Mouse (Mus musculus) C2C12 (cell line): ENCODE data around the gene Txndc17. TPM values are rescaled to one million over a fixed set of nuclear protein-coding genes. Genes with fewer than 3 reads are reported as not detected.

ENCODE experiments used
- H3K27me3 ChIP-seq: one replicate; pipeline ENCODE4 v1.6.1; 2011; ENCODE audit not compliant: control insufficient read depth, insufficient read depth, insufficient read length
- H3K36me3 ChIP-seq: one replicate; pipeline ENCODE4 v1.6.1; 2011; ENCODE audit not compliant: control insufficient read depth, insufficient read depth
- H3K4me3 ChIP-seq: one replicate; pipeline ENCODE4 v1.5.1; 2011; ENCODE audit warnings: mild to moderate bottlenecking, control low read depth; ENCODE audit not compliant: poor library complexity, insufficient read depth, severe bottlenecking
- H3K79me2 ChIP-seq: one replicate; pipeline ENCODE4 v1.6.1; 2011; ENCODE audit not compliant: control insufficient read depth, insufficient read depth
- H3K79me3 ChIP-seq: one replicate; pipeline ENCODE4 v1.6.1; 2011; ENCODE audit warnings: low read depth, control low read depth
- H3ac ChIP-seq: one replicate; pipeline ENCODE3; 2011; ENCODE audit warnings: low read depth; ENCODE audit not compliant: control insufficient read depth, insufficient read length
- CEBPB ChIP-seq: IDR thresholded peaks from one replicate; pipeline ENCODE4 v1.6.1; 2011; ENCODE audit warnings: low read depth, mild to moderate bottlenecking, control low read depth, moderate library complexity
- CTCF ChIP-seq: IDR thresholded peaks from one replicate; pipeline ENCODE4 v1.5.1; 2011; ENCODE audit not compliant: control insufficient read depth, insufficient read depth, insufficient read length
- FOSL1 ChIP-seq: IDR thresholded peaks from one replicate; pipeline ENCODE4 v1.8.0; 2011; ENCODE audit warnings: mild to moderate bottlenecking, low read length; ENCODE audit not compliant: poor library complexity, insufficient read depth, severe bottlenecking
- MAX ChIP-seq: IDR thresholded peaks from one replicate; pipeline ENCODE4 v1.6.1; 2011; ENCODE audit warnings: mild to moderate bottlenecking, control low read depth
- MYOD1 ChIP-seq: IDR thresholded peaks from one replicate; pipeline ENCODE4 v1.6.1; 2011; ENCODE audit warnings: low read depth; ENCODE audit not compliant: control insufficient read depth, insufficient read length
- MYOG ChIP-seq: IDR thresholded peaks from one replicate; pipeline ENCODE4 v1.6.1; 2011; ENCODE audit not compliant: control insufficient read depth, insufficient read length; ENCODE audit errors: extremely low read depth
- USF1 ChIP-seq: IDR thresholded peaks from one replicate; pipeline ENCODE4 v1.6.1; 2011; ENCODE audit warnings: low read depth, mild to moderate bottlenecking, control low read depth, moderate library complexity
- polyA plus RNA-seq: library from polyadenylated mRNA; unstranded; fragments of >200 nt; fragmentation: generic; extraction: Trizol; gene quantifications from one replicate; pipeline ENCODE4 v1.2.1, GENCODE M21; 2012; ENCODE audit warnings: missing spikeins

Gene Txndc17
- polyA plus RNA-seq, 1 experiment, result 120 TPM

GRCm38 (mm10) chr11:72194259-72194658 lies 13.1 kb upstream of the Txndc17 start:
- Histone ChIP-seq H3K4me3 (no peak overlapping the region), H3K79me3 (peaks cover 6% of the 10 kb centered on the region), H3K79me2 (peaks cover 24% of the 10 kb centered on the region), H3K36me3 (peaks cover 63% of the 10 kb centered on the region), H3ac (no peak overlapping the region), H3K27me3 (no peaks in the 10 kb centered on the region)
- TF ChIP-seq FOSL1 (no peak), CEBPB (no peak), MYOG (no peak), USF1 (no peak)

- H3K79me3 ChIP-seq, result peaks cover 9% of the 10 kb centered on the region
- H3ac ChIP-seq, result no peak overlapping the region
- H3K4me3 ChIP-seq, result no peak overlapping the region
- H3K36me3 ChIP-seq, result peaks cover 55% of the 10 kb centered on the region
- H3K79me2 ChIP-seq, result peaks cover 35% of the 10 kb centered on the region
- no peak for TF ChIP-seq USF1
- no peak for TF ChIP-seq MYOG
- no peak for TF ChIP-seq MYOD1
- no peak for TF ChIP-seq CEBPB
- no peak for TF ChIP-seq CTCF
- no peak for TF ChIP-seq MAX
- no peak for TF ChIP-seq FOSL1
- H3K27me3 ChIP-seq, result no peaks in the 10 kb centered on the region
These were observed 10.8 kb upstream of the Txndc17 start for GRCm38 (mm10) chr11:72196506-72196905.

GRCm38 (mm10) chr11:72203440-72203839 lies 3.9 kb upstream of the Txndc17 start:
- Histone ChIP-seq H3ac (no peak overlapping the region), H3K27me3 (no peaks in the 10 kb centered on the region), H3K36me3 (peaks cover 28% of the 10 kb centered on the region), H3K79me3 (peaks cover 46% of the 10 kb centered on the region), H3K79me2 (peaks cover 70% of the 10 kb centered on the region), H3K4me3 (no peak overlapping the region)
- no peak for TF ChIP-seq MYOD1
- TF ChIP-seq USF1, result no peak
- no peak for TF ChIP-seq CTCF
- TF ChIP-seq MAX, result no peak
- TF ChIP-seq MYOG, result no peak
- TF ChIP-seq CEBPB, result no peak
- no peak for TF ChIP-seq FOSL1

GRCm38 (mm10) chr11:72205256-72205655 lies 2.1 kb upstream of the Txndc17 start:
- peaks cover 31% of the 10 kb centered on the region for H3K36me3 ChIP-seq
- TF ChIP-seq MAX (no peak), FOSL1 (no peak), CEBPB (no peak), USF1 (no peak), CTCF (no peak), MYOG (no peak), MYOD1 (no peak)
- peaks cover 51% of the 10 kb centered on the region for H3K79me3 ChIP-seq
- H3K79me2 ChIP-seq, result peaks cover 73% of the 10 kb centered on the region
- H3K27me3 ChIP-seq, result no peaks in the 10 kb centered on the region
- no peak overlapping the region for H3ac ChIP-seq
- no peak overlapping the region for H3K4me3 ChIP-seq

- H3K79me2 ChIP-seq, result peaks cover 82% of the 10 kb centered on the region
- H3K4me3 ChIP-seq, result peak within 1 kb of the TSS; percentile 97
- H3ac ChIP-seq, result peak within 1 kb of the TSS; percentile 71
- peaks cover 36% of the 10 kb centered on the region for H3K36me3 ChIP-seq
- no peaks in the 10 kb centered on the region for H3K27me3 ChIP-seq
- H3K79me3 ChIP-seq, result peaks cover 52% of the 10 kb centered on the region
- TF ChIP-seq MYOG (no peak), CEBPB (no peak), CTCF (no peak), USF1 (no peak), MAX (no peak), FOSL1 (no peak), MYOD1 (no peak)
These were observed 775 bp upstream of the Txndc17 start, which contains the start of gene Gm43951 for GRCm38 (mm10) chr11:72206341-72207203. Gm43951 (minus strand) TSS chr11:72206840.
